Mouse (Mus musculus): Measurements from ENCODE around the gene Ppp6r1. TPM values are rescaled to one million over a fixed set of nuclear protein-coding genes. Genes with fewer than 3 reads are reported as not detected.

The Ppp6r1 gene
- polyA plus RNA-seq, 1 experiment from 2014 or later = 6.2 TPM

DNA sequence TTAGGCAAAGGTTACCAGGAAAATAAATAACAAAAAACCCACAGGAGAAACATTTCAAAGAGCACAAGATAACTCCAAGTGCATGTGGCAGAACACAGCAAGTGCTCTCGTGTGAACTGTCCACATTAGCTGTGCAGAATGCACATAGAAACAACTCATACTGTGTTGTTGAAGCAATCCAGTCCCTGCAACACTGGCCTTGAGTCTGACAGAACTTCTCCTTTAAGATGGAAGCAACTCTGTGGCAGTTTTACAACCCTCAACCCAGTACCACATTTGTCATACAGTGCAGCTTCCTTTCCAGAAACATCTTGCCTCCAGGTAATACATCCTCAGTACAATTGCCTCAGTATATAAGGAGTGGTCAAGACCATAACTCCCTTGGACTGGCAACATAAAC is 2.0 kb downstream of the Ppp6r1 start:
- Histone ChIP-seq H3K36me3 (no peaks in the 10 kb centered on the region), H3K9ac (peak overlapping the region; percentile 98; the same call in 1 of the 2 replicates)

DNA sequence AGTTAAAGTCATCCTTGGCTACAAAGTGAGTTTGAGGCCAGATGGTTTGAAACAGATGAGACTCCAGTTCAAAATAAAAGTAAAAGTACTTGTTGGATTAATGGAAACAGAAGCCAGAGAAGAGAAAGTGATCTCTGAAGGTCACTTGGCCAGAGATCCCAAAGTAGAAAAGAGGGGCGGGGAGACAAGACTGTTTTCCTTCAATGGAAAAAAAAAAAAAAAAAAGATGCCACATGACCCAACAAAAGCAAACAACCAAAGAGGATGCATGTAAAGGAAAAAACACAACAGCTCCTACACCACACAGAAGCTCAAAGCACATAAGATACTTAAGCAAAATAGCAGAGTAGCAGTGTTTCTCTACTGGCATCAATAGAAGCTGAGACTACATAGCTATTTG is 2.9 kb downstream of the Ppp6r1 start:
- no peak overlapping the region; the same call in 1 of the 2 replicates for H3K4me2 ChIP-seq

More for the DNA sequence above, 2.0 kb downstream of the Ppp6r1 start:
- peak overlapping the region; percentile 94 for H3K4me3 ChIP-seq
- H3K9me3 ChIP-seq (replicated peaks) = no peaks in the 10 kb centered on the region
- peak overlapping the region; percentile 86 for H3K4me2 ChIP-seq
- no peak for ATAC-seq (replicated peaks; ENCODE audit: insufficient number of reproducible peaks, insufficient read depth, low FRiP score, low read depth)
- peaks cover 44% of the 10 kb centered on the region for H3K4me1 ChIP-seq (replicated peaks)
- WGBS = 30% methylated on average over 1 of the region's 1 CpGs
- H3K27me3 ChIP-seq = no peaks in the 10 kb centered on the region
- H3K27ac ChIP-seq = no peak overlapping the region

DNA sequence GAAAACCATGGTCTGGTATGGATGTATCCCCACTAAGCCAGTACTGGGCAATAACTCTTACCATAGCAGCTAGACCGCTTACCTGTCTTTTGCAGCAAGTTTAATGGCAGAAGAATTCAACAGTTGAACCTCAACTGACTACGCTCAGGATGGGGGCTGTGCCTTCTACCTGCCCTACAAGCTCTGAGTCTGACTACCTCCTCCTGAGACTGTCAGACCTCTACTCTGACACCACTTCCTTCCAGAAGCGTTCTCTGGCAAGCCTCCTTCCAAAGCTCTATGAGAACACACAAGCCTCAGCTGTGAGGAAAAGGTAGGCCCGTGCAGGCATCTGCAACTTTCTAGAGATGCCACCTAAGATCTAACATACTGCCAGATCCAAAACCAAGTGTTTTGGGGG is 3.4 kb downstream of the Ppp6r1 start:
- Histone ChIP-seq H3K27ac (no peak overlapping the region), H3K4me3 (no peak overlapping the region), H3K9me3 (replicated peaks) (no peaks in the 10 kb centered on the region), H3K4me2 (no peak overlapping the region), H3K36me3 (no peaks in the 10 kb centered on the region), H3K4me1 (replicated peaks) (peaks cover 46% of the 10 kb centered on the region), H3K9ac (no peak overlapping the region), H3K27me3 (no peaks in the 10 kb centered on the region)
- no peak for ATAC-seq (replicated peaks; ENCODE audit: insufficient number of reproducible peaks, insufficient read depth, low FRiP score, low read depth)
- WGBS = 81% methylated on average over 4 of the region's 4 CpGs

More for the DNA sequence above, 2.9 kb downstream of the Ppp6r1 start:
- Histone ChIP-seq H3K9me3 (replicated peaks) (no peaks in the 10 kb centered on the region), H3K4me3 (no peak overlapping the region), H3K9ac (no peak overlapping the region), H3K36me3 (no peaks in the 10 kb centered on the region), H3K27ac (no peak overlapping the region), H3K27me3 (no peaks in the 10 kb centered on the region), H3K4me1 (replicated peaks) (peaks cover 46% of the 10 kb centered on the region)
- WGBS = 53% methylated on average over 1 of the region's 1 CpGs
- ATAC-seq (replicated peaks; ENCODE audit: insufficient number of reproducible peaks, insufficient read depth, low FRiP score, low read depth) = no peak

DNA sequence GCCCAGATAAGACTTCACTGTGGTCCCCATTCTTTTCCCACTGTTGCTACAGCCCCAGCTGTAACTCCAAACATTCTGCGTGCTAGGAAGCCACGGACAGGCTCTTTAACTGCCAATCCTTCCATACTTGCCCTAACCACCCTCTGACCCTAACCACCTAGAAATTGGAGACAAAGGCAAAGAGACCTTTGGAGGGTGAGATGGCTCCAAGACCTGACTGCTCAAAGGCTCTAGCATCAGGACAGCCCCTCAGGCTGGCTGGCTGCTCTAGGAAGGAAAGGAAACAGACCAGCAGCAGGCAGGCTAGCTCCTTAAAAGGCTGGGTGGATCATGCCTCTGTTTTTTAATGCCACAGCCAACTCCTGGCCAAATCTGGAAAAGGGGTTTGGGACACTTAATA is 4.6 kb downstream of the Ppp6r1 start:
- peak overlapping the region; percentile 55 for H3K27ac ChIP-seq
- H3K9ac ChIP-seq = no peak overlapping the region
- ATAC-seq (replicated peaks; ENCODE audit: insufficient number of reproducible peaks, insufficient read depth, low FRiP score, low read depth) = no peak
- peaks cover 39% of the 10 kb centered on the region for H3K4me1 ChIP-seq (replicated peaks)
- H3K36me3 ChIP-seq = no peaks in the 10 kb centered on the region
- 0 out of 2 replicates have a peak overlapping the region, but pooled peaks have one; percentile 4 for H3K4me2 ChIP-seq
- 0 out of 2 replicates have a peak overlapping the region, but pooled peaks have one; percentile 4 for H3K4me3 ChIP-seq
- WGBS = 74% methylated on average over 2 of the region's 2 CpGs
- no peaks in the 10 kb centered on the region for H3K27me3 ChIP-seq
- no peaks in the 10 kb centered on the region for H3K9me3 ChIP-seq (replicated peaks)

DNA sequence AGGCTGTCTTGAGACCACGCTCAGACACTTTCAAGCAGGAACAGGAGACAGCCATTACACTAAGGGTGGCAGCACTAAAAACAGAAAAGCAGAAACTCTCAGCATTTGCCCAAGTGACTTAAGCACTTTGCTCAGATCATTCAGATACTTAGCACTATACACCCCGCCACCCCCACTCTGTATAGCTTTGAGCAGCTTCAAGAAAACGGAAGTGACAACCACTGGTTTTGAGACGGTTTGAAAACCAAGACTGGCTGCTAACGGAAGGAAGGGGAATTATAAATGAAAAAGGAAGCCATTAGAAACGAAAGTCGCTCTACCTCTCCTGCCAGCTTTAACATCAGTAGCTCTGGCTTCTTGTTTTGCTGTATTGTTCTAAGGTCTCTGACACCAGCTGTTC is 5.0 kb downstream of the Ppp6r1 start:
- WGBS = 83% methylated on average over 7 of the region's 7 CpGs
- Histone ChIP-seq H3K4me1 (replicated peaks) (peaks cover 39% of the 10 kb centered on the region), H3K9me3 (replicated peaks) (no peaks in the 10 kb centered on the region), H3K27me3 (no peaks in the 10 kb centered on the region), H3K9ac (no peak overlapping the region), H3K36me3 (no peaks in the 10 kb centered on the region), H3K27ac (peak overlapping the region; percentile 55), H3K4me2 (0 out of 2 replicates have a peak overlapping the region, but pooled peaks have one; percentile 8), H3K4me3 (0 out of 2 replicates have a peak overlapping the region, but pooled peaks have one; percentile 4)
- no peak for ATAC-seq (replicated peaks; ENCODE audit: insufficient number of reproducible peaks, insufficient read depth, low FRiP score, low read depth)

DNA sequence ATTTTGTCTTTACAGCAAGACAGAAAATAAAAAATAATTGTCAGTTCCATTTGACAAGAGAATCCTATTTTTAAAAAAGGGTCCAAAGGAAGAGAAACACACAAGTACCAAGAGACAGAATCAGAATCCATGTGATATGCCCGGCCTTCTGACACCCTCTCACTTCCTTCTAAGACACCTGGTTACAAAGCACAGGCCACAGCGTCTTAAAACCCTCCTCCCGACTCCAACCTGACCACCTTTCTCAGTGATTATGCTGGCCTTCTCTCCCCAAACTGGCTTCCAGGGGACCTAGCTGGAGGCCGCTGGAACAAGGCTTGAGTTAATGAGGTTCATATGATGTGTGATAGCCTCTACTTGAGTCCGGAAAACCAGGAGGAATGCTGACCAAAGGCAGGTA is 5.5 kb downstream of the Ppp6r1 start:
- Histone ChIP-seq H3K4me3 (no peak overlapping the region), H3K4me1 (replicated peaks) (peaks cover 39% of the 10 kb centered on the region), H3K4me2 (0 out of 2 replicates have a peak overlapping the region, but pooled peaks have one; percentile 8), H3K36me3 (no peaks in the 10 kb centered on the region), H3K27me3 (no peaks in the 10 kb centered on the region), H3K9me3 (replicated peaks) (no peaks in the 10 kb centered on the region), H3K27ac (peak overlapping the region; percentile 46; the same call in 1 of the 2 replicates), H3K9ac (no peak overlapping the region)
- 71% methylated on average over 5 of the region's 5 CpGs for WGBS
- ATAC-seq (replicated peaks; ENCODE audit: insufficient number of reproducible peaks, insufficient read depth, low FRiP score, low read depth) = no peak

DNA sequence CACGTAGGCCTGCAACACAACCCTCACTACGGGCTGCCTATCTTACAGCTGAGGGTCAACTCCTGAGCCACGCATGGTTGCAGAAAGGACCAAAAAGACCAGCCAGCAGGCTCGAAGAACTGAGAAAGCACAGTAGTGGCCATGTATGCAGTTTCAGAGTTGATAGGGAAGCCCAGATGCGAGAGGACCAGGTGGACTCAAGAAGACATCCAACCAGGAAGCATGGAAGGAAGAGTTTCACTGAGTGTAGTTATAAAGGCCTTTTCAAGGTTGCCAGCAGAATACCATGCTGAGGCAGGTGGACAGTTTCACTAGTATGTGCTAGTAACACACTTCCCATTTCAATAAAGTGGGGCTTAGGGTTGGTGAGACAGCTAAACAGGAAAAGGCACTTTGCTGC is 6.1 kb downstream of the Ppp6r1 start:
- H3K27ac ChIP-seq = no peak overlapping the region
- H3K9me3 ChIP-seq (replicated peaks) = no peaks in the 10 kb centered on the region
- peaks cover 42% of the 10 kb centered on the region for H3K4me1 ChIP-seq (replicated peaks)
- no peak for ATAC-seq (replicated peaks; ENCODE audit: insufficient number of reproducible peaks, insufficient read depth, low FRiP score, low read depth)
- H3K9ac ChIP-seq = no peak overlapping the region
- WGBS = 73% methylated on average over 5 of the region's 5 CpGs
- H3K36me3 ChIP-seq = no peaks in the 10 kb centered on the region
- H3K4me2 ChIP-seq = no peak overlapping the region
- no peak overlapping the region for H3K4me3 ChIP-seq
- H3K27me3 ChIP-seq = no peaks in the 10 kb centered on the region

DNA sequence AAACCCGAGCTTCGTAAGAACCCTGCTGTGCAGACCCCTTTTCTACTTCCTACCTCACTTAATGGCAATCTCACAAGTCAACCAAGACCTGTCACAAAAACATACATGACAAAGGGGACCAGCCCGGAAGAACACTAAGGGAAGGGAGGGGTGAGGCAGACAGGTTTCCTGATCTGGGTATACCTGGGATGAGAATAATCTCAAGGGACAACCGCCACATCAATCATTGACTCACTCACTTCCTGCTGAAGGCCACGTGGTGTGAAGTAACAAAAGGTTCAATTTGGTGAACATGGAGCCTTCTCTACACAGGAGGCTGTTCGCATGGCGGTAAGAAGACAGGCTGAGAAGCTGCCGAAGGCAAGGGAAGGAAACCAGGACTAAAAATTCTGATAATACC is 7.2 kb downstream of the Ppp6r1 start:
- H3K4me2 ChIP-seq = no peak overlapping the region
- no peaks in the 10 kb centered on the region for H3K9me3 ChIP-seq (replicated peaks)
- no peaks in the 10 kb centered on the region for H3K27me3 ChIP-seq
- no peak for ATAC-seq (replicated peaks; ENCODE audit: insufficient number of reproducible peaks, insufficient read depth, low FRiP score, low read depth)
- H3K9ac ChIP-seq = no peak overlapping the region
- H3K27ac ChIP-seq = no peak overlapping the region
- no peak overlapping the region for H3K4me3 ChIP-seq
- peaks cover 2% of the 10 kb centered on the region; the same call in 1 of the 2 replicates for H3K36me3 ChIP-seq
- H3K4me1 ChIP-seq (replicated peaks) = peaks cover 41% of the 10 kb centered on the region
- 70% methylated on average over 8 of the region's 8 CpGs for WGBS

DNA sequence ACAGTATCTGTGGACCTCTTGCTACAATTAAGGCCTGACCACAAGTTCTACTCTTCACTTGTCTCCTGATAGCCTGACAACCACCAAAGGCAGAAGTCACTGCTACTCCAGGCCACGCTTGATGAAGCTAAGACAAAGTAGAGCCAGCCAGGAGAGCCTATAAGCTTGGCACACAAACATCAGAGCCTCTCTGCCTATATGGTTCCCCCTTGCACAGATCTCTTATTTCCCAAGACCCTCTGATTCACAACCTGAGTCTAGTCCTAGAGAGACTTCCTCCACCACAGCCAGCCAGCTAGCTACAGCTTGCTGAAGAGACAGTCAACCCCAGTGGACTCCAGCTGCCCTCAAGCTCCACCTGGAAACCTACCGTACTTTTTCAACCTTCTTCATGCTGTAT is 10.8 kb downstream of the Ppp6r1 start:
- H3K9ac ChIP-seq = no peak overlapping the region
- no peak overlapping the region for H3K4me2 ChIP-seq
- H3K27me3 ChIP-seq = no peaks in the 10 kb centered on the region
- peaks cover 29% of the 10 kb centered on the region for H3K4me1 ChIP-seq (replicated peaks)
- no peak for ATAC-seq (replicated peaks; ENCODE audit: insufficient number of reproducible peaks, insufficient read depth, low FRiP score, low read depth)
- no peaks in the 10 kb centered on the region for H3K9me3 ChIP-seq (replicated peaks)
- WGBS = 76% methylated on average over 2 of the region's 2 CpGs
- 0 out of 2 replicates have a peak overlapping the region, but pooled peaks have one; percentile 1 for H3K27ac ChIP-seq
- peaks cover 26% of the 10 kb centered on the region for H3K36me3 ChIP-seq
- H3K4me3 ChIP-seq = no peak overlapping the region

DNA sequence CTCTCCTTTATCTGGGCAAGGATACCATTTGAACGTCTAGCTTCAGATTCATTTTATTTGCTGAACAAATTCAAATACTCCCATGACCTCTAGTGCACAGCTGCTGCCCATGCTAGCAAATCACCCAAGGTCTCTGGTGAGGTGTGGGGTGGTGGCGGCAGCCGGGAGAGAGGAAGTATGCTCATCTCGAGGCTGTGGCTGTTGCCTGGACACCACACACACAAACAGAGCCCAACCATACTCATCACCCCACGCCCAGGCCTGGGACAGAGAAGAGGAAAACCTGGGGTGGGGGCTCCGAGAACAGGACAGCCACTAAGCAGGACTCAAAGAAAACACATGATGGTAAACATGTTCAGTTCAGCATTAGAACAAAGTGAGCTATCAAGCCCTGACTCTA is 11.5 kb downstream of the Ppp6r1 start:
- no peak overlapping the region for H3K27ac ChIP-seq
- H3K4me1 ChIP-seq (replicated peaks) = peaks cover 22% of the 10 kb centered on the region
- no peak overlapping the region for H3K4me3 ChIP-seq
- WGBS = 25% methylated on average over 6 of the region's 6 CpGs
- H3K9ac ChIP-seq = no peak overlapping the region
- no peaks in the 10 kb centered on the region for H3K27me3 ChIP-seq
- no peaks in the 10 kb centered on the region for H3K9me3 ChIP-seq (replicated peaks)
- H3K4me2 ChIP-seq = no peak overlapping the region
- peak; percentile 53; the same call in 1 of the 2 replicates for ATAC-seq (replicated peaks; ENCODE audit: insufficient number of reproducible peaks, insufficient read depth, low FRiP score, low read depth)
- peaks cover 31% of the 10 kb centered on the region for H3K36me3 ChIP-seq

DNA sequence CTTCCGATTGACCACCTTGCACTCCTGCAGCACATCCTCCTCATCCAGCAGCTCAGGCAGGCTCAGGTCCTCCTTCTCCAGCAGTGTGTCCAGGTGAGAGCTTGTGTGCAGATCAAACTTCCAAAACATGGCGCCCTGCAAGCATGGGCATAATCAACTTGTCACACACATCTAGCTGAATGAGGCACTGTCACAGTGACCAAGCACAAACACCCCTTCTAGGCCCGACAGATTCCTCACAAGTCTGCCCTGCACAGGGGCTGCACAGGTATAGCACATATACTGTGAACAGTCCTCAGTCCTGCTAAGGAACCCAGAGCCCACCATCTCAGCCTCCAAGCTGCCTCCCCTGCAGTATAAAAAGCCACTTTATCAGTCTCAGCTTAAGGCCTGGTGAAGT is 12.0 kb downstream of the Ppp6r1 start:
- Histone ChIP-seq H3K4me3 (no peak overlapping the region), H3K9me3 (replicated peaks) (no peaks in the 10 kb centered on the region), H3K9ac (no peak overlapping the region), H3K27me3 (no peaks in the 10 kb centered on the region), H3K4me2 (no peak overlapping the region), H3K36me3 (peaks cover 36% of the 10 kb centered on the region), H3K4me1 (replicated peaks) (peaks cover 19% of the 10 kb centered on the region), H3K27ac (no peak overlapping the region)
- ATAC-seq (replicated peaks; ENCODE audit: insufficient number of reproducible peaks, insufficient read depth, low FRiP score, low read depth) = no peak
- 86% methylated on average over 3 of the region's 3 CpGs for WGBS

DNA sequence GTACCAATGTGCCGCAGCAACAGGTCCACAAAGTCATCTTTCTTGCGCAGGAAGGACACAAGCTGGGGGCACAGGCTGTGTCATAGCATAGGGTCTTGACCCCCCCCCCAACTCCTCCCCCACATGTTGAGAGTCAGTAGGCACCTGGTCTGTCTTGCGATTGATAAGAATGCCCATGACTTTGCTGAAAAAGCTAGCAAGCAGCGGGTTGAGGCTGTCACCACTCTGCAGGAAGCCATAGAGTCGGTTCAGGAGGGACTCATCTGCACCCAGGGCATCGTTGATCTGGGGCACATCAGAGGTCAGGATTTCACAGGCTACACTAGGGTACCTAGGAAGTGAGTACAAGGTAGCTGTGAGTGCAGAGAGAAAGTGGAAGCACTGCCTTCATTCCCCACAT is 15.6 kb downstream of the Ppp6r1 start:
- Histone ChIP-seq H3K9me3 (replicated peaks) (no peaks in the 10 kb centered on the region), H3K9ac (no peak overlapping the region), H3K27ac (no peak overlapping the region), H3K36me3 (peaks cover 69% of the 10 kb centered on the region), H3K27me3 (no peaks in the 10 kb centered on the region), H3K4me1 (replicated peaks) (peaks cover 16% of the 10 kb centered on the region), H3K4me2 (no peak overlapping the region), H3K4me3 (no peak overlapping the region)
- 86% methylated on average over 6 of the region's 6 CpGs for WGBS
- ATAC-seq (replicated peaks; ENCODE audit: insufficient number of reproducible peaks, insufficient read depth, low FRiP score, low read depth) = no peak
